24 mouse cellular contexts compared by ENCODE assay signal in genomic region chr17:29253236-29253635, GRCm38 (mm10). TPM values are rescaled to one million over a fixed set of nuclear protein-coding genes. Genes with fewer than 3 reads are reported as not detected.
DNase-seq lines count a peak whose midpoint lies in the region; ATAC-seq and TF ChIP-seq lines count a peak whose summit lies in the region.
"Had no signal": no experiment of that assay in that cellular context is flagged by ENCODE, and none has a peak within 500 bp of the region (broad histone marks: within the 10 kb centered on the region; RNA-seq: fewer than 3 reads in every experiment).

No protein-coding gene starts in this region.

- no peak for TF ChIP-seq CTCF in heart, adult 2 months (IDR thresholded peaks at IDR 0.05)
- TF ChIP-seq CTCF in heart, postnatal 0 days (IDR thresholded peaks at IDR 0.05; ENCODE audit: low read depth), result no peak
- TF ChIP-seq CTCF in MEL (IDR thresholded peaks at IDR 0.05 in 2 of 3, conservative IDR thresholded peaks at IDR 0.05 in 1 of 3; ENCODE audit: control insufficient read depth in 1 of 3, insufficient read depth in 1 of 3, low read depth in 2 of 3, low read length in 3 of 3, poor library complexity in 1 of 3, severe bottlenecking in 1 of 3), result no peak

- H3K27me3 ChIP-seq in heart, adult 2 months (ENCODE audit: control insufficient read depth, insufficient read depth, low read length), result no peaks in the 10 kb centered on the region
- H3K27me3 ChIP-seq in heart, embryonic 13.5 days (replicated peaks), result no peaks in the 10 kb centered on the region
- no peaks in the 10 kb centered on the region for H3K27me3 ChIP-seq in heart, postnatal 0 days (ENCODE audit: control insufficient read depth, insufficient read depth, low read length)
- H3K27me3 ChIP-seq in MEL (ENCODE audit: control insufficient read depth in 1 of 2, insufficient read depth in 2 of 2, low read length in 2 of 2), result no peaks in the 10 kb centered on the region
- H3K27me3 ChIP-seq: CH12.LX; embryonic facial prominence, embryonic 13.5 days; forebrain, embryonic 13.5 days; hindbrain, embryonic 13.5 days had no signal

- no peak for TF ChIP-seq RAD21 in MEL (IDR thresholded peaks at IDR 0.05; ENCODE audit: low read depth, low read length)

- no peak for DNase-seq in heart, adult 2 months
- no peak for DNase-seq in heart, postnatal 36 days
- DNase-seq in heart, adult 9 months (ENCODE audit: low spot score in 2 of 2), result no peak
- no peak for DNase-seq in heart, postnatal 0 days (ENCODE audit: low spot score)
- no peak for DNase-seq in heart, postnatal 10 days
- DNase-seq in MEL (ENCODE audit: low read depth, low spot score), result peak; percentile 53
- DNase-seq in adrenal gland, postnatal 36 days, result no peak
- DNase-seq: adrenal gland, adult 2 months; adrenal gland, postnatal 25 days; cerebellum, adult 11-12 months; cerebellum, adult 9-10 months; cerebellum, postnatal 25 days; forebrain, postnatal 0 days; gastrocnemius, postnatal 36 days; kidney, adult 11 months; kidney, adult 9 months had no signal

- no peak overlapping the region for H3K9ac ChIP-seq in heart, adult 2 months (ENCODE audit: low read depth, low read length)
- H3K9ac ChIP-seq in heart, embryonic 13.5 days, result 0 out of 2 replicates have a peak overlapping the region, but pooled peaks have one; percentile 5
- H3K9ac ChIP-seq in heart, postnatal 0 days (replicated peaks; ENCODE audit: low read depth, low read length), result no peak overlapping the region
- H3K9ac ChIP-seq in MEL (ENCODE audit: control insufficient read depth, low read depth, low read length, poor library complexity, severe bottlenecking), result no peak overlapping the region
- H3K9ac ChIP-seq: embryonic facial prominence, embryonic 13.5 days; forebrain, embryonic 13.5 days; forebrain, postnatal 0 days; hindbrain, embryonic 13.5 days had no signal

- 57% methylated on average over 2 of the region's 2 CpGs for WGBS in heart, adult 2 months
- WGBS in heart, embryonic 13.5 days, result 55% methylated on average over 2 of the region's 2 CpGs
- WGBS in heart, postnatal 0 days, result 50% methylated on average over 2 of the region's 2 CpGs

- peak overlapping the region; percentile 81 for H3K27ac ChIP-seq in heart, adult 2 months
- H3K27ac ChIP-seq in heart, embryonic 13.5 days (replicated peaks), result peak overlapping the region; percentile 95
- peak overlapping the region; percentile 93 for H3K27ac ChIP-seq in heart, postnatal 0 days (ENCODE audit: low read depth)
- H3K27ac ChIP-seq in MEL (ENCODE audit: control insufficient read depth, low read depth, low read length), result no peak overlapping the region
- H3K27ac ChIP-seq: embryonic facial prominence, embryonic 13.5 days; forebrain, embryonic 13.5 days; hindbrain, embryonic 13.5 days; hindbrain, postnatal 0 days; kidney, postnatal 0 days had no signal

- no peaks in the 10 kb centered on the region for H3K9me3 ChIP-seq in heart, embryonic 13.5 days
- H3K9me3 ChIP-seq in heart, postnatal 0 days (replicated peaks; ENCODE audit: control insufficient read depth, low read length), result no peaks in the 10 kb centered on the region
- H3K9me3 ChIP-seq in MEL (replicated peaks; ENCODE audit: insufficient read depth, low read length), result no peaks in the 10 kb centered on the region
- H3K9me3 ChIP-seq: embryonic facial prominence, embryonic 13.5 days; forebrain, embryonic 13.5 days; hindbrain, embryonic 13.5 days had no signal

- no peak for ATAC-seq in heart, embryonic 13.5 days (ENCODE audit: extremely low read depth, insufficient number of reproducible peaks, low FRiP score, low TSS enrichment)
- no peak for ATAC-seq in heart, postnatal 0 days (ENCODE audit: insufficient read depth, low read depth)
- ATAC-seq: forebrain, embryonic 13.5 days; forebrain, postnatal 0 days; hindbrain, postnatal 0 days had no signal

- no peak overlapping the region; the same call in 1 of the 2 replicates for H3K4me2 ChIP-seq in heart, embryonic 13.5 days
- no peak overlapping the region for H3K4me2 ChIP-seq in heart, postnatal 0 days (ENCODE audit: low read depth, low read length)
- H3K4me2 ChIP-seq: embryonic facial prominence, embryonic 13.5 days; forebrain, embryonic 13.5 days; hindbrain, embryonic 13.5 days had no signal

- no peak overlapping the region for H3K4me3 ChIP-seq in heart, adult 2 months
- H3K4me3 ChIP-seq in heart, embryonic 13.5 days, result no peak overlapping the region
- no peak overlapping the region for H3K4me3 ChIP-seq in heart, postnatal 0 days (ENCODE audit: low read depth, low read length)
- no peak overlapping the region for H3K4me3 ChIP-seq in MEL (ENCODE audit: control insufficient read depth in 1 of 2, insufficient read depth in 1 of 2, low read depth in 2 of 2, low read length in 2 of 2)
- H3K4me3 ChIP-seq: embryonic facial prominence, embryonic 13.5 days; forebrain, embryonic 13.5 days; hindbrain, embryonic 13.5 days had no signal

- TF ChIP-seq EP300 in heart, adult 2 months (IDR thresholded peaks at IDR 0.05; ENCODE audit: insufficient read depth, low read depth, low read length), result no peak
- no peak for TF ChIP-seq EP300 in heart, postnatal 0 days (IDR thresholded peaks at IDR 0.05; ENCODE audit: low read depth)
- TF ChIP-seq EP300 in MEL (IDR thresholded peaks at IDR 0.05; ENCODE audit: low read depth in 1 of 2, low read length in 2 of 2), result no peak; a peak in 1 of 4 replicates

- H3K4me1 ChIP-seq in heart, adult 2 months (ENCODE audit: control insufficient read depth, insufficient read depth, low read length), result peaks cover 22% of the 10 kb centered on the region; the same call in 1 of the 2 replicates
- H3K4me1 ChIP-seq in heart, embryonic 13.5 days, result peaks cover 99% of the 10 kb centered on the region
- peaks cover 84% of the 10 kb centered on the region for H3K4me1 ChIP-seq in heart, postnatal 0 days (ENCODE audit: control insufficient read depth, insufficient read depth)
- H3K4me1 ChIP-seq in MEL (ENCODE audit: control insufficient read depth in 1 of 2, insufficient read depth in 2 of 2, low read length in 2 of 2), result peaks cover 0 to 3% of the 10 kb centered on the region in 2 experiments; a peak in 1 of 4 replicates

- no peaks in the 10 kb centered on the region for H3K36me3 ChIP-seq in heart, adult 2 months (ENCODE audit: control insufficient read depth, insufficient read depth, low read length)
- H3K36me3 ChIP-seq in heart, embryonic 13.5 days, result peaks cover 55% of the 10 kb centered on the region
- H3K36me3 ChIP-seq in heart, postnatal 0 days (replicated peaks; ENCODE audit: control insufficient read depth, insufficient read depth, low read length), result peaks cover 12% of the 10 kb centered on the region
- H3K36me3 ChIP-seq in MEL (ENCODE audit: control insufficient read depth in 1 of 2, insufficient read depth in 2 of 2, low read length in 2 of 2), result peaks cover 2 to 7% of the 10 kb centered on the region in 2 experiments; a peak in 3 of 4 replicates

- no peaks in the 10 kb centered on the region for H3K79me2 ChIP-seq in heart, adult 2 months (replicated peaks; ENCODE audit: control insufficient read depth, insufficient read depth, low read length)
- H3K79me2 ChIP-seq in MEL (ENCODE audit: control insufficient read depth, insufficient read depth, low read length, poor library complexity), result peaks cover 12% of the 10 kb centered on the region

- TF ChIP-seq POLR2A in heart, adult 2 months (IDR thresholded peaks at IDR 0.05; ENCODE audit: insufficient read depth, low read depth, low read length), result no peak
- TF ChIP-seq POLR2A in MEL (IDR thresholded peaks at IDR 0.05; ENCODE audit: control insufficient read depth in 1 of 2, insufficient read depth in 1 of 2, low read depth in 1 of 2, low read length in 2 of 2, poor library complexity in 1 of 2), result no peak

- intact Hi-C loops in heart, adult 2 months (cut with DNase I), result no loop called here
- intact Hi-C loops in heart, postnatal 36 days (cut with DNase I), result no loop called here
- intact Hi-C loops in heart, postnatal 10 days (cut with DNase I), result no loop called here

TF ChIP-seq in MEL, 35 proteins besides CTCF, POLR2A, EP300 and RAD21 (continues in another document):
- TF ChIP-seq GATA1 (IDR thresholded peaks at IDR 0.05; ENCODE audit: low read depth, low read length), result peak; percentile 77

RNA-seq across cellular contexts. Expression of gene Ppil1, which starts 10.8 kb away (rescaled TPM):
- 10 to 100 TPM; 28.4 to 31.1 TPM for total RNA-seq in heart, adult 2 months (2021)
- polyA plus RNA-seq in heart, adult 2 months (2012; rRNA removed), result 33.2 and 41.7 TPM in 2 replicates
- 10 to 100 TPM; 27.0 to 27.2 TPM for total RNA-seq in heart, postnatal 36 days (2021)
- 106 and 128 TPM in 2 replicates for polyA plus RNA-seq in heart, embryonic 13.5 days (2015; fragmentation: Nextera tagmentation; extraction: Ambion mirVana)
- 46.3 and 64.4 TPM in 2 replicates for total RNA-seq in heart, postnatal 0 days (2014; rRNA removed; ENCODE audit: low replicate concordance)
- 75.5 and 78.5 TPM in 2 replicates for polyA plus RNA-seq in heart, postnatal 0 days (2015; fragmentation: Nextera tagmentation; extraction: Ambion mirVana)
- 10 to 100 TPM; 31.2 to 34.1 TPM for total RNA-seq in heart, postnatal 10 days (2021)
- 118 and 122 TPM in 2 replicates for total RNA-seq in MEL (2012; rRNA removed)
- 100 to 1,000 TPM; 115 to 135 TPM for polyA plus RNA-seq in MEL (2012; ENCODE audit: insufficient read depth in 1 of 2, insufficient read length in 2 of 2, low read depth in 1 of 2, low replicate concordance in 2 of 2, missing spikeins in 1 of 2)
- total RNA-seq in adrenal gland, postnatal 36 days (2021), result 10 to 100 TPM; 20.4 to 25.3 TPM

RNA-seq across cellular contexts. Expression of gene Cpne5, which starts 15.3 kb away (rescaled TPM):
- 1 to 10 TPM; 4.4 to 5.2 TPM for total RNA-seq in heart, adult 2 months (2021)
- 10.7 and 11.2 TPM in 2 replicates for polyA plus RNA-seq in heart, adult 2 months (2012; rRNA removed)
- total RNA-seq in heart, postnatal 36 days (2021), result 1 to 10 TPM; 2.8 to 4.6 TPM
- polyA plus RNA-seq in heart, embryonic 13.5 days (2015; fragmentation: Nextera tagmentation; extraction: Ambion mirVana), result 17.4 and 21.0 TPM in 2 replicates
- 3.6 and 9.7 TPM in 2 replicates for total RNA-seq in heart, postnatal 0 days (2014; rRNA removed; ENCODE audit: low replicate concordance)
- polyA plus RNA-seq in heart, postnatal 0 days (2015; fragmentation: Nextera tagmentation; extraction: Ambion mirVana), result 8.4 and 9.9 TPM in 2 replicates
- total RNA-seq in heart, postnatal 10 days (2021), result 1 to 10 TPM; 2.7 to 5.7 TPM
- 0.19 and 0.20 TPM in 2 replicates for total RNA-seq in MEL (2012; rRNA removed)
- polyA plus RNA-seq in MEL (2012; ENCODE audit: insufficient read depth in 1 of 2, insufficient read length in 2 of 2, low read depth in 1 of 2, low replicate concordance in 2 of 2, missing spikeins in 1 of 2), result 1 to 10 TPM in 1 of 2 experiments, not detected in 1; 1.0 TPM
- under 1 TPM; 0.17 to 0.76 TPM for total RNA-seq in adrenal gland, postnatal 36 days (2021)
- total RNA-seq: gastrocnemius, adult 18-20 months; gastrocnemius, postnatal 36 days had no signal

RNA-seq across cellular contexts. Expression of gene BC004004, which starts 15.4 kb away (rescaled TPM):
- total RNA-seq in heart, adult 2 months (2021), result 100 to 1,000 TPM; 264 to 318 TPM
- 184 and 264 TPM in 2 replicates for polyA plus RNA-seq in heart, adult 2 months (2012; rRNA removed)
- total RNA-seq in heart, postnatal 36 days (2021), result 100 to 1,000 TPM; 228 to 258 TPM
- 85.0 and 91.9 TPM in 2 replicates for polyA plus RNA-seq in heart, embryonic 13.5 days (2015; fragmentation: Nextera tagmentation; extraction: Ambion mirVana)
- 208 and 234 TPM in 2 replicates for total RNA-seq in heart, postnatal 0 days (2014; rRNA removed; ENCODE audit: low replicate concordance)
- 140 and 155 TPM in 2 replicates for polyA plus RNA-seq in heart, postnatal 0 days (2015; fragmentation: Nextera tagmentation; extraction: Ambion mirVana)
- 100 to 1,000 TPM; 193 to 194 TPM for total RNA-seq in heart, postnatal 10 days (2021)
- 80.7 and 86.3 TPM in 2 replicates for total RNA-seq in MEL (2012; rRNA removed)
- 10 to 100 TPM in 1 of 2 experiments, not detected in 1; 81.8 TPM for polyA plus RNA-seq in MEL (2012; ENCODE audit: insufficient read depth in 1 of 2, insufficient read length in 2 of 2, low read depth in 1 of 2, low replicate concordance in 2 of 2, missing spikeins in 1 of 2)
- total RNA-seq in adrenal gland, postnatal 36 days (2021), result 100 to 1,000 TPM; 112 to 130 TPM
